Mouse (Mus musculus) adrenal gland, postnatal 36 days (tissue): ENCODE results near the gene Msrb2. TPM values are rescaled to one million over a fixed set of nuclear protein-coding genes. Genes with fewer than 3 reads are reported as not detected.

ENCODE experiments used
- total RNA-seq, 2 experiments: library from RNA; stranded (reverse); gene quantifications; 2 replicates each; pipeline ENCODE4 v1.2.3; 2021

Msrb2 gene
- total RNA-seq, 2 experiments from 2014 or later: 24.0 to 32.7 TPM

Other genes with a start within 250 kb of the Msrb2 start
- not detected for gene Armc3, start 172.1 kb upstream of the Msrb2 start, total RNA-seq
- gene Ptf1a, start 74.2 kb downstream of the Msrb2 start, total RNA-seq: not detected
- not detected for gene 4921504E06Rik, start 182.5 kb downstream of the Msrb2 start, total RNA-seq